Mouse (Mus musculus) right cerebral cortex, postnatal 25 days (tissue): ENCODE measurements around the gene Arhgap24.

Source experiments
- DNase-seq: peaks from one replicate; pipeline ENCODE4 v3.0.0; 2022

Arhgap24 gene

DNA sequence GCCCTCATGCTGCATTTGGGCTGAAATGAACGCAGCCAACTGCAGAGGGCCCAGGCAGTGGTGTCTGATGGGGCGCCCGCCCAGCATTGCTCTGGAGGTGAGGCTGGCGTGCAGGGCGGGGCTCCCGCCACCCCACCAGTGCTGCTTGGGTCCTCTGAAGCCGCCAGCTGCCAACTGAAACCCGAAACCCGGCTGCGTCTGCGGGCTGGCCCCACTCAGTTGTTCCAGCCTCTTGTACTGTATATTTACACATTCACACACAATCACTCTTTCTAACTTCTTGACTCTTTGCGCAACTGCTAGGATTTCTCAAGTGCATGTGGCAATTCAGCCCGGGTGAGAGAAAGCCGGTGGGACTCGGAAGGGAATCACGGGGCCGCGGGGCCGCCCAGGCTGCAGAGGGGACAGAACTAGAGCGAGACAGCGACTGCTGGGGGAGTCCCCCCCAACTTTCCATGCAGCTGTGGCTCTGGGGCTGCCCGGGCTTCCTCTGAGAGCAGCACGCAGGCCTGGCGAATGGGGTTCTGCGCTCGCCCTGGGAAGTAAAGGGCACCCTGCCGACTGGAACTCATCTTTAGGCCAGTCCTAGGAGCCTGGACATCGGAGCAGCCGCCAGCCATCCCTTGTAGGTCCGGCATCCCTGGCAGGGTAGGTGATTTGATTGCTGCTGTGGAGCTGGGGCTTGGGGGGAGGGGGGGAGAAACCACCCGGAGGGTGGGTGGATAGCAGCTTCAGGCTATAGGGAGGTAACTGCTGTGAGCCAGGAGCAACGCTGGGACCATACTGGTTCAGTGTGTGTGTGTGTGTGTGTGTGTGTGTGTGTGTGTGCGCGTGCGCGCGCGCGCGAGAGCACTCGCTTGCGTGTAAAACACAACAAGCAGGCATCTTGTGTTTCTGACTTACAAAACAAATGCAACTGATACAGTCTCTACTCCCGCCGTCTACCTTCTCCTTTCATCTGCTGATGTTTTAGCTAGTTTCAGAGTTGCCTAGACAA lies at the start of gene Arhgap24:
Gene Arhgap24, plus strand, starts transcription at position 177 of the 997 bp plus-strand sequence.
- peak; percentile 14 for DNase-seq

DNA sequence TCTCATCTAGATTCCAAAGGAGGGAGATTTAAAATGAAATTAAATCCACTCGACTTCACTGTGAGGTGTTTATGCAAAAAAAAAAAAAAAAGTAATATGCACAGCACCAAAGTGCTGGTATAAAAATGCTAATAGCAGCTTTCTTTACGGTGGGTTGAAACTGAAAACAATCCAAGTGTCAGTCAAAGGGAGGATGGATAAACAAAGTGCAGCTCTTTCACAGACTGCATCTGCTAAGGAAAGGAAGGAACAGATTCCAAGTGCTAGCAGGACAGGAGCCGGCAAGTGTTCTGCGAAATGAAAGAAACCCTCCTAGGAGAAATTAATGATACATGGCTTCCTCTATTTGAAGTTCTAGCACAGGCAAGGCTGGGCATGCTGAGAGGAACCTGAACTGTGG lies 47.0 kb upstream of the Arhgap24 start:
- no peak for DNase-seq

DNA sequence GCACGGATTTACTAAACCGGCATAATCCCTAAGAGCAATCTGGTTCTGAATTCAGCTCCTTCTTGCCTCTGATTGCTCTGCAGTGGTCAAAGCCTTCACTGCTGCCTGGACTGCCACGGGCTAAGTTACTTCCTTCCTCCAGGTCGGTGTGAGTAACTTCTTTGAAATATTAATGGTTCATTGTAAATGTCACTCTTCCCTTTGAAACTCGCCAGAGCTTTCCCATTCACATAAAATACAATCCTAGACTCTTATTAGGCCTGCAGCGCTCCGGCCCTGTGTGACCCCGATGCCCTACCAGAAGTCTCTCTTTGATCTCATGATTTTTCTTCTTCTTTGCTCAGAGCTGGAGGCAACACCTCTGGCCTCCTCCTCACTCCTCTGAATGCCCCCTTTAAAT lies 44.6 kb upstream of the Arhgap24 start:
- no peak for DNase-seq

DNA sequence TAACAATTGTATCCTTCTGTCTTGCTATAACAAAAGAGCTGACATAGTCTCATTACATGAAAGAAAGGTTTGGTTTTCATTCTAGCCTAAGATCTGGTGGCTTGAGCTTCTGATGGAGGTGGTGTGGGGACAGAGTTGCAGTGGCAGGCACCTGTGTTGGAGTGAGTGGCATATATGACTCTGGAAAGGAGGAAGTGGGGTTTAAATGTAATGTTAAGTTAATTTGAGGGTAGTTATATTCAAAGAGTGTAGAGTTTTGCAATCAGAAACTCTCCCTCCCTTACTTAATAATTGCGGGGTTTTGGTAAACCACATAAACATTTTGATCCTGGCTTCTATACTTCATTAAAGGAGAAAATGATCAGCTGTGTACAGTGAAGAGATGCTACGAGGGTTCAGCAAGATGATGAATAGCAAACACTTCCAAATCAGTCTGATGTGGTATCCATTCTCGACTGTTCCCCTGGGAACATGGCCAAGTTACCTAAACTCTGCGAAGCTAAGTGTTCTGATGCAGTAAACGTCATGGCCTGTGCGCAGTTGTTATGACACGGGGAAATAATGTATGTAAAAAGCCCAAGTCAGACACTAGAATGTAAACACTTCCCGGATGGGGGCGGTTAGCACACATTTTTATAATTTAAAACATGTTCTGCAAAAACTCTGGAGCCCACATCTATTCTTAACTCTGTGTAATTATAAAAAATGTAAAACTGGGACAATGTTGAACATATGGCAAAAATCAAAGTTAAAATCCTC lies 41.9 kb upstream of the Arhgap24 start:
- peak; percentile 15 for DNase-seq

DNA sequence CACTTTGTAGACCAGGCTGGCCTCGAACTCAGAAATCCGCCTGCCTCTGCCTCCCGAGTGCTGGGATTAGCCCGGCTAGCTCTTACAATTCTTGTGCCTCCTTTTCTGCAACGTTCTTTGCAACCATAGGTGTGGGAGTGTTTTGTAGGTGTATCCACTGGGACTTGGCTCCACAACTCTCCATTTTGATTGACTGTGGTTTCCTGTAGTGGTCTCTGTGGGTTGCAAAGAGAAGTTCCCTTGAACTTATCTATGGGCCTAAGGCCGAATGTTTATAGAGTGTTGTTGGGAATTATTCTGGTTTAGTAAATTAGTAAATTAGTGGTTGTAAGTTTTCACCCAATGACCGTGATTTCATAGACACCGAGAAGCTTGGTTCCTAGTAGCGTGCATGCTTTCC lies 33.8 kb upstream of the Arhgap24 start:
- no peak for DNase-seq

DNA sequence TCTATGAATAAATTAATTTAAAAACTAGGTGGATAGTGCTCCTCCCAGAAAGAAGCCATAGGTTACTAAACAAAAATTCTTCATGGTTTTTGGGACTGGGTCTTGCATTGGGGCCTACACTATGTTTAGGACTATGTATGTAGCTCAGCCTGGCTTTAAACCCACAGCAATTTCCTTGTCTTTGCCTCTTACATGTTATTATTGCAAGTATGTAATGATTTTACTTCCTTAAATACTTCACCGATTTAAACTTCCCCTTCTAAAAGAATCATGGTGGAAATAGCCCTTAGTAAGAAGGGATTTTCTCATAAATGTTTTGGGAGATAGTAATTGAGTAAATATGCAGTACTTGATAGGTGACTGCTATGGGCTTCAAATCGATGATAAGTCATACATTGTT lies 30.3 kb upstream of the Arhgap24 start:
- no peak for DNase-seq

DNA sequence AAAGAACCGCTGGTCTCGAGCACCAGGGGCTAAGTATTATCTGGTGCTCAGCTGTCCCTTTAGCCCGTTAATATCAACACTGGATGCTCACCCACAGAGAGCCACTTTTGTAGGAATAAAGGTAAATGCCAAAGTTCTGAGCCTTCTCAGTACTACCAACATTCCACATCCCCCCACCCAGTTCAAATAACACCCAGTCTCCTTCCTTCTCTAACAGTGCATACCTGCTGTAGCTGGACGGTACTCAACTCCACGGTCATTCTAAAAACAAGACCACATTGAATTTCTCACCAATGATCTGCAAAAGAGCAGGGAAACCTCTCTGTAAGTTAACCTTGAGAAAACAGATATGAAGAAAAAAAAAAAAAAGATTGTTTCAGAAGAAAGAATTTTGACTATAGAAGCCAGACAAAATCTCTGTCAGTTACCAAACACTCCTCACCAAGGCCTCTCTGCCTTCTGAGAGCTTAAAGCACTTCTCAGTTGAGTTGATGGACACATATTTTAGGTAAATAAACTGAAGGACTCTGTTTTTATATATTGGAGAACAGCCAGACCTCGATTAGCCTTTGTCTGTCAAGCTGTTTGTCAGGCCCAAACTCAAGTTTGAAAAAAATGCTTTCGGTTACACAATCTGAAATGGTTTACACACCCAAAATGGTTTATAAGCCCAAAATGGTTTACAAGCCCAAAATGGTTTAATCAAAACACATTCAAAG lies 29.0 kb upstream of the Arhgap24 start:
- DNase-seq = no peak

DNA sequence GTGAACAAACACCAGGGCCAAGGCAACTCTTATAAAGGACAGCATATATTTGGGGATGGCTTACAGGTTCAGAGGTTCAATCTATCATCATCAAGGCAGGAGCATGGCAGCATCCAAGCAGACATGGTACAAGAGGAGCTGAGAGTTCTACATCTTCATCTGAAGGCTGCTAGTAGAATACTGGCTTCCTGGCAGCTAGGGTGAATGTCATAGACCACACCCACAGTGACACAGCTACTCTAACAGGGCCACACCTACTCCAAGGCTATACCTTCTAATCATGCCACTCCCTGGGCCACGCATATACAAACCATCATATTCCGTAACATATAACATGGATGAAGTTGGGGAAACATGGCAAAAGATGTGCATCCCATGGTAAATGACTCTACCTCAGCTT lies 27.9 kb upstream of the Arhgap24 start:
- no peak for DNase-seq

DNA sequence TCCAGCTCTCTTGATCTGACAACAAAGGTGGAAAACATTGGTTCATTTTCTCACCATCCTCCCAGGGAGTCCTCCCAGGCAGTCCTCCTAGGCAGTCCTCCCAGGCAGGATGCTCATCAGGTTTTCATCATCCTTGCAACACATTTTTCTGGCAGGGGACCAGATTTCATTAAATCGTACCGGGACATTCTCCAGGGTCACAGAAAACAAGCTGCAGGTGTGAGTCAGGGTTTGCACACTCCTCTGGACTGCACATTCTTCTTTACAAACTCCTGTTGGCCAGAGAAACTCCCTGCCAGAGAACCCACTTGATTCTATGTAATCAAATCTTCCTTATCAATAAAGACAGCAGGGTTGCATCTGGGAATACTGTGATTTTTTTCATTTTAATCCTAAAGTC lies 25.9 kb upstream of the Arhgap24 start:
- DNase-seq = no peak

DNA sequence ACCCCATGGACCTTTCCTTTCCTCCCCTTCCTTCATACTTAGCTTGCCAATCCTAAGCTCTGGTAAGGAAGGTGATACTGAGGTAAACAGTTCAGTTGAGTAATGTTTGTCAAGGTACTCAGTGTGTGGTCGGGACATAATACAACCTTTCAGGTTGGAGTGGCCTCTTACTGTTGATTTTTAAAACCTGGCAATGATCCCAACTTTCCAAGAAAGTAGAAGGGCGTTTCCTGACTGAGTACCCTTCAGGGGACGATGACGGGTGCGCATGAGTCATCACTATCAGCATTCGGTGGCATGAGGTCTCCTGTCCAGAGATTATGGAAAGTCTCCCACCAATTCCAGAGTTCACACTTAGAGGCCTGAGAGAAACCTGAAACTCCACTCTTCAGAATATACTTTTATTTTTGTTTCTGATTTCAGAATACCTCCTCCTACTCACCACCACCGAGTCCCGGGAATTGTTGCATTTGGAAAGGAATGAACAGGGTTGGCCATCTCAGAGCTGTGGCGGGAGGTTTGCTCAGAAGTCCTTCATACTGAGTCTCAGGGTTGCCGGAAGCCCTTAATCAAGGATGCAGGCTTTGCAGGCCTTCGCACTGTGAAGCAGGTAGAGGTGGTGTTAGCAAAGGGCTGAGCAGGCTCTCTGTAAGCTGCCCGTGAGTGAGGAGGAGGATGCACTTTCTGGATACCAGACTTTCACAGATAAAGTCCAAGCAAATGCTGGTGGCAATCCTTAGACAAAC lies 20.6 kb upstream of the Arhgap24 start:
- DNase-seq = no peak

DNA sequence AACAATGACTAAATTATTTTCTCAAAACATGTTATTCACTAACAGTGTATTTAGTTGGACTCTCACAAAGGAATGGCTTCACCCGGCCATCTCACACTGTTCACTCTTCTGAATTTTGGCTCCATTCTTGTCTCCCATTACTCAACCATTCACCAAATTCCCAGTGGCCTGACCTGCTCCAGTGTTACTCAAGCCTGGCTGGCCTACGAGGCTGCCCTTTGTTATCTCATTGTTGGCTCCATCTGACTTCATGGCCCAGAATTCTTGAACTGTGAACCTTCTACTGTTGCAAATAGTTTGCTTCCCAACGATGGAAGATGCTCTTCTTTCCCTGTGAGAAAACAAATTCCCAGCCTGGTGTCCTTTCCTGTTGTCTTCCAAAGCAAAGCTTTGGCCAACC lies 18.2 kb upstream of the Arhgap24 start:
- no peak for DNase-seq

DNA sequence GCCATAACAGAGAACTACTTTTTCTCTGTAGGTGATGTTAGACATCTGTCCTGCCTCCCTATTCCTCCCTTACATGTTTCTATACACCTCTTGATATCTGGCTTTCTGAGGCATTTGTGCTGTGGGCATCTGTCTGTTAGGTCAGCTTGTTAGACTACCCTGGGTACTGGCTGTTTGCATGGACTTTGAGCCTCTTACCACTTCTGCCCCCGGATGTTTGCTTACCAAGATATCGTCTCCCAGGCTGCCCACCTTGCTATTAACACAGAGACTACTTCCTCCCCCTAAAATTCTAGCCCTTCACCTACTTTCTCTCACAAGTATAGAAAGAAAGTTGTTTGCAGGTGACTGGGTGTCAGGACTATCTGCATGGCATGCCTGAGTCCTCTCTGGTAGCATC lies 15.8 kb upstream of the Arhgap24 start:
- no peak for DNase-seq

DNA sequence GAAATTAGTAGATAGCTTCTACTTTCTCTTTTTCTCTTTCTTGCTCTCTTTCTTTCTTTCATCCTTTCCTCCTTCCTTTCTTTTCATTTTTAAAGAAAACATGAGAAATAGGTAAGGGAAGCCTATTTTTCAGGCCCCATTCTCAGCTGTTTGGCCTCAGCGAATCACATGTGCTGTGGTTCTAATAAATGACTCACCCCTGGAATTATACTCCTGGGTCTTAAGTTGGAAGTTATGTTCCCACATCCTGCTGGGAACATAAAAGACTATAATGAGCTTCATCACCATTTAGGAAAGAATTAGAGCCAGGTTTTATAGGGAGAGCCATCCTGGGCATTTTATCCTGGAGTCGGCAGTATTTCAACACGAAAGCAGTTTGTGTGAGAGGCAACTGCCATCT lies 12.9 kb upstream of the Arhgap24 start:
- DNase-seq = no peak

DNA sequence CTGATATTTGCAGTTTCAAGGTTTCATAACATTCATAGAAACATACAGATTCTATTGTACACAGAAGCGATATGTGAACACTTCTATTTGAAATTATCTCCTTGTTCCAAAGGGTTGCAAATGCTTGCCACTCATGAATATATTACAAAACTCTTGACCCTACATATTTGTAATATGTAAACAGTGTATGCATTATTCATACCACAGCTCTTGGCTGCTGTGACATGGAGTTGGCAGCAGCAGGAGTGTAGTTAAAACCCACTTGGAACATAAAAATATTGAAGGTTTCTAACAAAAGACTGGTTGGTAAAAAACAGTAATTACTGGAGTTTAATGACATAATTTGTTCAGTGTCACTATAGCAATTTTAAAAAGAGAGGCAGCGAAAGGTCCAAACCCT lies 10.9 kb upstream of the Arhgap24 start:
- no peak for DNase-seq

DNA sequence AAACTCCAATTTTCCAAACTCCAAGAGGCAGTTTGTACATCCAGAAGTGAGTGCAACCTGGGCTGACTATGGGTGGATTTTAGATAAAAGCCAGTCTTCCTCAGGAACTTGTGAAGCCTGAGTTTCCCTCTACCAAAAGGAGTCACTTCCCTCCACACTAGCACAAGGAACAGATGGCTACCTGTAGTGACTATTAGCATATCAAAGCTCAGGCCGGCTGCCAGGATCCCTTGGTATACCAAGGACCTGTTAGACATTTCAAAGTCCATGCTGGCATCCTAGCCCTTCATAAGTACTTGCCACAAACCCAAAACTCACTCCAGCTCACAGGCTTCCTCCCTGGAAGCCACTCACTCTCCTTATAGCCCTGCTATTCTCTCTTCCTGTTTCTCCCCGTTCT lies 3.1 kb upstream of the Arhgap24 start:
- DNase-seq = no peak

DNA sequence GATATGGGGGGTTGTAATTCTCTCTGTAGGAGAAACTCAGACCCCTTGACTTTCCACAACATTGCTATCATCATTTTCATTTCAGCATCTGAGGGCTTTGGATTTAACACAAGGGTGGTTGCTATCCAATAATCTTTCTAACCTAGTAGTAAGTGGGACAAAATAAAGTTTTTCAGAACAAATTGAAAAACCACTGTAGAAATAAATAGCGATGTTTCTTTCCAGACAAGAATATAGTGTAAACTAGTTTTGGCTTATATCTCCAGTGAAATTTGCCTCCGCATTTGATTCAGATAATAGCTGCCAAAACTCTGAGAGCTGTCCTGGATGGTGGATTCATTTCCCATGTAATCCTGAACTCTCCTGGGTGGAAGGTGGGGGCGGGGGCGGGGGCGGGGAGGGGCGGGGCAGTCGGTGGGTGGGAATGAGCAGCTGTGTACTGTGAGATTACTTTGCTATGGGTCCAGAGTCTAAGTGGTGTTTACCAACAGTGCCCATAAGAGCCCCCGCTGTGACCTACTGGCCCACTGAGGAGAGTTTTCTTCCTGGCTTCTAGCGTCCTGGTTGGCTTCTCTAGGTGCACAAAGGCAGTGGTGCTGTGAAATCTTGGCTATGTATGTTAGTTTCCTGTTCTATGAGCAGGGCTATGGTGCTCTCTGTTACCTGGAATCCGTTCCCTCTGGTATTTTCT lies 2.2 kb downstream of the Arhgap24 start:
- DNase-seq = no peak

DNA sequence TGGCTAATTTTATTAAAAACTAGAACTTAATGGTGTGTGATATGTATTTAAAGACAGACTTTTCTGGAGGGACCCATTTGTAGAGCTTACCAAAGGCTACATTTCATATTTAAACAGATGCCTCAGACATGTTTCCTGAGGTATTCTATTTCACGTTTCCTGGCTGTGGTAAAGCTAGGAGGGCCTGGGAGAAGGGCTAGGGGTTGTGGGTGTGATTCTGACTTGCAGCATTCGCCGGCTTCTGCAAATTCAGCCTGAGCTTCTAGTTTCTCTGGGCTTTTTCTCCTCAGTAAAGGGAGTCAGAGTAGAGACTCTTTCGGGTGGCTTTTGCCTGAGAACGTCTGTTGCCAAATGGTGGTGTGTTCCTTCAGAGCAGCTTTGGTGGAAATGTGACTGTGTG lies 10.4 kb downstream of the Arhgap24 start:
- no peak for DNase-seq

DNA sequence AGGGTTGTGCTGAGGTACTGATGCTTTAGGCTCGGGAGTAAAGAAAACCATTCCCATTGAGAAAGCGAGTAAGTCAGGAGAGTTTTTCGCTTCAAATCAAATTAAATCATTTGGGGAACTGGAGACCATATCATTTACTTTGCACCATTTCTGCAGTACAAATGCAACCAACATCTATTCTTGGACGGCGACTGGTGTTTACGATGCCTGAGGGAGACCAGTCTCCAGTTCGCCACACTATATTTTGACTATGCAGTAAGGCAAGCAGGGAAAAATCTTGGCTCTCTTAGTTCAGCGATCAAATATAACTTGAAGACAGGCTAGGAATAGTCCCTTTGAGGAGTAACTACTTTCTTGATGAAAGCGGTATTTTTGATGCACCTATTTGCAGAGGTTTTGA lies 11.0 kb downstream of the Arhgap24 start:
- DNase-seq = no peak

DNA sequence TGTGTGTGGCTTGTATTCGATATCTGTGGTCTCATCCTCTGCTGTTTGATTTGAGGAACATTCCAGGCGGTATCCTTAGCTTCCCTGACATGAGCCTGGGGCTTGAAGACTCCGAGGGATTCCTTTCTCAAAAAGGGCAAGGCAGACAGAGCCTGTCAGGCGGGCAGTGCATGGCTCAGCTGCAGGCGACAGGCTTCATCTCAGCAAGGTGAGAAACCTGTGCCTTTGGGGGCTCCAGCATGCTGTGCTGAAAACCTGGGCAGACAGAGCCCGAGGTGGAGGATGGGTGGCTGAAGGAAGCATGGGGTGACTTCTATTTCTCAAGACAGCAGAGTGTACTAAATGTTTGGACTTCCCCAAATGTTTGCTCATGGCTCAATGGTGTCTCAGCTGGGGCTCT lies 13.6 kb downstream of the Arhgap24 start:
- DNase-seq = no peak

DNA sequence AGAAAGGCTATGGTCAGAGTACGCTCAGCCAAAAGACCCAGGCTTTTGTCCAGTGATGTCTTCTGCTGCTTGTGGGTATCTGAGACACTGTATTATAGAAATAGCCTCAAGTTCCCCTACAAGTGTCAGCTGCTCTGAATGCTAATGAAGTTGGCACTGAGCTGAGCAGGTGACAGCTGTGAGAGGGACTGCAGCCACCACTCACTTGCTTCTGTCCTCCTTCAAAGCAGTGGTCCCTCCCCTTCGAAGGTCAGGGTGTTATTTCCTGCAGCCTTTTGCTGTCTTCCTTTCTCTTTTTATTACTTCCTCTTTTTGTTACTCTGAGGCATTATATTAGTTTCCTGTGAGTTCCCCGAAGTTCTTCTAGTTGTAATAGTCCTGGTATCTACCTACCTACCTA lies 16.0 kb downstream of the Arhgap24 start:
- no peak for DNase-seq

DNA sequence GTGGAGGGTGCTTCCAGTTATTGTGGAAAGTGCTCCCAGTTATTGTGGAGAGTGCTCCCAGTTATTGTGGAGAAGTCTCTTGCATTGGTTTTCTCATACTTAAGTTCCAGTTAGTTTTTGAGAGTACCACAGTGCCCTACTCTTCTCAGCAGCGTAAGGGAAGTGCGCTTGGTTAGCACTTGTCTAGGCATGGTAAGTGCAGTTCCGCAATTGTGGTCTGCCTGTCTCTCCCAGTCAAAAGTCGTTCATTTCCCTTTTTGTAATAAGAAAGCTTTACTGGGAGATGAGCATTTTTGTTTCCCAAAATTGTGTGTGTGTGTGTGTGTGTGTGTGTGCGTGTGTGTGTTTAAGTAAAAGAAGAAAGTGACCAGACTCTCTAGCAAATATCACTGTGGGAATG lies 17.6 kb downstream of the Arhgap24 start:
- DNase-seq = no peak

DNA sequence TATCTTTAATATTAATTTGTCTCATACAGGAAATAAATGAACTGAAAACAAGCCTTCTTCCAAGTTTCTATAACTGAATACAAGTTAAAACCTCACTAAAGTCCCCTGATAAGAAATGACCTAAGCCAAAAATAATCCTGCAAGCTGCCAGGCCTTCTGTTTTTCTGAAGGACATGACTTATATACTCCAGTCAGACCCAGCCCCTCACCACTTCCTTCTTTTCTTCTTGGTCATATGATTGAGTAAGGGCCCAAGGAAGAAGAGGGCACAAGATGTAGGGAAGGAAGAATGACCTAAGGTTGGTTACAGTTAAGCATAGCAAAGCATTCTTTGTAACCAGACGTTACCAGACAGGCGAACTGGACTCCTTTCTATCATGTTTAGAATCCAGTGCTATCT lies 21.1 kb downstream of the Arhgap24 start:
- no peak for DNase-seq
